Mouse (Mus musculus) ES-Bruce4 (cell line): ENCODE measurements around the gene Cd6.

Experiments used
- CTCF ChIP-seq: IDR thresholded peaks from one replicate; pipeline ENCODE4 v1.8.1; 2011; ENCODE audit warnings: low read depth, low read length
- EP300 ChIP-seq: IDR thresholded peaks from 2 replicates; pipeline ENCODE4 v1.6.1; 2011; ENCODE audit warnings: low read depth, low read length; ENCODE audit not compliant: insufficient read depth
- POLR2A ChIP-seq: IDR thresholded peaks from one replicate; pipeline ENCODE4 v1.8.1; 2011; ENCODE audit warnings: low read length; ENCODE audit not compliant: insufficient read depth

DNA sequence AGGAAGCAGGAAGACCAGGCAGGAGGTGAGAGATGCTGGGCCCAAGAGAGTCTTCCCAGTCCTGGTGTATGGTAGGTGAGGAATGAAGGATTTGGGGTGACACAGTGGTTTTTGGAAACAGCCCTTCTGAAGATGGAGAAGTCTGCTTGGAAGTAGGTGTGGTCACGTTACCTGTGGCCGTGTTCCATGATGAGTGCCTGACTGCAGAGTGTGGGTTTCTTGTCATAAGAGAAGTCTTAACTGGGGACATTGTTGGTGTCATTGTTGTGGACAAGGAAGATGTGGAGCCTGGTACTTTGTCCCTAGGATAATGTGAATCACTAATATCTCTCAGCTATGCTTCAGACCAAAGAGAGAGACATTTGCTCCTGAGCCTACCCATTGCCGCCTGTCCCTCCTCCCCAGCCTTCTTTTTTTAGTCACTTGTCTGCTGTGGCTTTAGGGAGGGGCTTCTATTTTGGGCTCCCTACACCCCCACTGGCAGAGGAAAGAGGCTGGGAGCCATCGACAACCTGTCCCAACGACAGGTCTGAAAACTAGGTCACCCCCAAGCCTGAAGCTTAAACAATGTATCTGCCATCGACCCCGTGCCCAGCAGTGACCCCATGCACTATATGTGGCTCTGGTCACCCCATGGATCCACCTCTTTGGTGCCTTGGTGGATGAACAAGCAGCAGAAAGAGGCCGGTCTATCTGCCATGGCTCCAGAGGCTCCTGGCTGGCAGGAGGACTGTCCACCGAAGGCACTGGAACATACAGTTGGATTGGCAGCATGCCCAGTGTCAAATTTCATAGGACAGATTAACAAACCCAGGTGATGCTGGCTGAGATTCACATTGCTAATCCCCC, 69.7 kb downstream of the Cd6 start:
- TF ChIP-seq POLR2A = no peak
- no peak for TF ChIP-seq EP300
- TF ChIP-seq CTCF = no peak
